Mouse (Mus musculus) heart, postnatal 10 days (tissue): ENCODE results near the gene Tbc1d2. TPM values are rescaled to one million over a fixed set of nuclear protein-coding genes. Genes with fewer than 3 reads are reported as not detected.

ENCODE experiments used
- DNase-seq, 2 experiments: peaks; one replicate each; pipeline ENCODE4 v3.0.0; 2021
- intact Hi-C: fragments of 180-260 bp; cut with DNase I; formaldehyde crosslinking; loops from one replicate; pipeline ENCODE4 v1.15.1; 2025
- total RNA-seq, 2 experiments: library from RNA; stranded (reverse); gene quantifications; 2 replicates each; pipeline ENCODE4 v1.2.3; 2021

Tbc1d2 gene
- total RNA-seq, 2 experiments from 2014 or later: 3.0 TPM

DNA sequence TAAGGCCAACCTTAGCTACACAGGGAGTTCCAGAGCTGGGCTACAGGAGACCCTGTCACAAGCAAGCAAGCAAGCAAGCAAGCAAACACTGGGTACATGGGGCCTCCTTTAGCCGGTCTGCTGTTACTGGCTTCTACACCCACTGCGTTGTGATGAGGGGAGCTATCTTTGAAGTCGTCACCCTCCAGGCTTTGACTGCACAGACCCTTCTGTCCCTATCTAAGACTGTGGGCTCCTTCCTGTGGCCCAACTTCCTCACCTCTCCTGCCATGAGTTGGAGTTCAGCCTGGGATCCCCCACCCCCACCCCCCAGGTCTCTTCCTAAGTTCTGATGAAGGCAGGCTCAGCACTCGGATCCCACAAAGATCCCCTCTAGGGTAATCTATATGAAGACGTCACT is 88.0 kb downstream of the Tbc1d2 start:
- intact Hi-C loops: no loop called here
- no peak for DNase-seq

DNA sequence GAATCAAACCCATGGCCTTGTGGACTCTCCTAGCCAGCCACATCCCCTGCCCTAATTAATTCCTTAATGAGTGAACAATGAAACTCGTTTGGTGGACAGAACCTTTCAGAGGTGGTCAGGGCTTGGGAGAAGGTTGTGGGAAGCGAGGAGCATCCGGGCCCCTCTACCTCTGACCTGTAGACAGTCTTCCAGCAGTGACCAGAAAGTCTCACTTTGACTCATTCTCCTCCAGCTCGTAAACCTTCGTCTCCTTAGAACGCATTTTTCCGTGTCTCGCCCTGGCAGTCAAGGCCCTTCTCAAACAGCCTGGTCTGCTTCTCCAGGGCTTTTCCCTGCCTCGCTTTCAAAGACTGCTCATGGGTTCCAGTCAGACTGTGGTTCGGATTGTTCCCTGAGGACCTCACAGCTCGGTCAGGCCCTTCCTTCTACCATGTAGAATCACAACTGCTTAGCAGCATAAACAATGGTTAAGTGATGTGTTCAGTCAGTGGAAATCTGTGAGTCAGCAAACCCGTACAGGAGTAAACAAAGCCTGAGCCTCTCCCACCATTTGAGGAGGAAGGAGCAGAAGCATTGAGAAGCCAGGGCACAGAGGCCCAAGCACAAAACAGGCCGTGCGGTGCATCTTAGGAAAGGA is 89.8 kb downstream of the Tbc1d2 start:
- DNase-seq: no peak

DNA sequence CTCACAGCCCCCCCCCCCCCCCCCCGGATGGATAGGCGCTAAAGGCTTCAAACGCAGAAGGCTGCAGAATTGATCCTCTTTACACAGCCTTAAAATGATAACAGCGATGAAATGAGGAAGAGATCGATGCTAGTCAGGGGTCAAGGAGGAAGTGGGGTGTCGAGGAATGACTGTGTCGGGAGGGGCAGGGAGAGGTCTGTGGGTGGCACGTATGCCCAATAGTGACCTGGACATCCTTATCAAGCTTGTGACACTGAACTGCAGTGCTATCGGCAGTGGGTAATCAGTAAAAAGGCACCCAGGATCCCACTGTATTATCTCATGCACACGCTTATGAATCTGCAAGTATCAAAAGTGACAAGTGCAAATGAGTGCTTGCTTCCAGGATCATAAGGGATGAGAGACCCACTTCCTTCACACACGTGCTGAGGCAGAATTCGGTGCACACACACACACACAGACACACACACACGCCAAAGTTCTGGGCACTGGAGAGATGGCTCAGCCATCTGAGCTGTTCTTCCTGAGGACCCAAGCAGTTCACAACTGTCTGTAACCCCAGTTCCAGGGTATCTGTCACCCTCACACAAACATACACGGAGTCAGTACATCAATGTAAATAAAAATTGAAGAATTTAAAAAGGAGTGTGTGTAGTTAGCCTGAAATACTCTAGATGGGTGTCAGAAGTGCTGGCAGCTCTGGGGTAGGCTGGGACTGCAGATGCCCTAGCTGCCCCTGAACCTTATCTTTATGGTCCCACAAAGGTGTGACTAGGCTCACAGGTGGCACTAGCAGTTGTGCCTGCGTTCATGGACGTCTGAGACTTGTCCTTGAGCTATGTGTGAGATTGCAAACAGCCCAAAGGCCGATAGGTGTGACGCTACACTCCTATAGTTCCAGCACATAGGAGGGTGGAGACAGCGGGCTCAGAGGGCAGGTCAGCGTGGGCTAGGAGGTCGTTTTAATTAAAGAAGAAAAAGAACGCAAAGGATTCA is 91.0 kb downstream of the Tbc1d2 start:
- DNase-seq: no peak
- intact Hi-C loops: no loop called here

More for the DNA sequence above, 89.8 kb downstream of the Tbc1d2 start:
- intact Hi-C loops: no loop called here

DNA sequence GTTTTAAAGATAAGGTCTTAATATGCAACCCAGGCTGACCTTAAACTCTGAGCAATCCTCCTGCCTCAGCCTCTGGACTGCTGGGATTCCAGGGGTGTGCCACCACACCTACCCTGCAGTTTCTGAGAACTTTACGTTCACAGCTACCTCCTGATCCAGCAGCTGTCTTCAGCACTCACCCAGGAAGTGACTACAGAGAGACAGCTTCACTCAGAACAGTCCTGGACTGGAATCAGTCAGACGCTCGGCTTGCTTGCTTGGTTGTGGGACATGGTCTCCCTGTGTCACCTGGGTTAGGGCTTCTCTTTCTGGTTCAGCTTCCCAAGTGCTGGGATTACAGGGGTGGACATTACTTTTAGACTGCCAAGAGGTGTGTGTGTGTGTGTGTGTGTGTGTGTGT is 93.1 kb downstream of the Tbc1d2 start:
- intact Hi-C loops: no loop called here
- DNase-seq: no peak

DNA sequence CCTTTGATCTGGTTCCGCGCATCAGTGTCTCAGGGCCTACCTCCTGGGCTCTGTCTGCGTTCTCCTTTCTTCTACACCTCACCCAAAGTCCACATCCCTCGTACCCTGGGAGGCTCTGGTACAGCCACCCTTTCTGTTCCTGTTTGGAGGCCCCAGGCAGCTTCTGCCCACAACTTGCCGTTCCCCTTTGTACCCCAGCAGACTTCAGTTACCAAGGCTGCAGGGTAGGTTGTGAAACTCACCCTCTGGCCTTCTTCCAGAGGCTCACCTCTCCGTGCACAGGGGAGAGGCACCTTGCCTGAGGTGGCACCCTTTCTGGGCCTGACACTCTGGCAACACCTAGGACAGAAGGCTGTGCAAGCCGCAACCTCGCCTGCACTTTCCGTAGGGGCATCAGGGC is 94.2 kb downstream of the Tbc1d2 start:
- intact Hi-C loops: no loop called here
- no peak for DNase-seq

Other genes starting within 250 kb of the Tbc1d2 start
- under 1 TPM; 0.17 to 0.43 TPM for gene Hemgn, start 236.7 kb downstream of the Tbc1d2 start, total RNA-seq
- gene Anp32b, start 199.3 kb downstream of the Tbc1d2 start, total RNA-seq: 10 to 100 TPM; 86.8 to 90.9 TPM
- gene Nans, start 161.0 kb downstream of the Tbc1d2 start, total RNA-seq: 10 to 100 TPM; 30.6 to 34.5 TPM
- under 1 TPM; 0.79 to 0.84 TPM for gene Trim14, start 114.1 kb downstream of the Tbc1d2 start, total RNA-seq
- under 1 TPM; 0.27 to 0.43 TPM for gene Coro2a, start 48.0 kb downstream of the Tbc1d2 start, total RNA-seq